Mouse (Mus musculus): ENCODE data around the gene Grin2a.

- TF ChIP-seq GATA1 (IDR thresholded peaks at IDR 0.05; ENCODE audit: low read length) (no peak), TAL1 (IDR thresholded peaks at IDR 0.05; ENCODE audit: low read length) (no peak)
Observed at GRCm38 (mm10) chr16:9949250-9949649, 46.1 kb downstream of the Grin2a start.
